Mouse (Mus musculus) cerebellum, adult 2 months (tissue): ENCODE measurements around the gene Helz2.

Experiments used
- CTCF ChIP-seq: fragments of 200-500 bp; IDR thresholded peaks from 2 replicates; pipeline ENCODE4 v1.5.1; 2011; ENCODE audit warnings: low read depth, mild to moderate bottlenecking, control low read depth, low read length, moderate library complexity, borderline replicate concordance; ENCODE audit not compliant: insufficient read depth
- POLR2A ChIP-seq: fragments of 200-500 bp; IDR thresholded peaks from 2 replicates; pipeline ENCODE4 v1.6.1; 2011; ENCODE audit warnings: low read length, control low read depth, borderline replicate concordance; ENCODE audit not compliant: insufficient read depth

DNA sequence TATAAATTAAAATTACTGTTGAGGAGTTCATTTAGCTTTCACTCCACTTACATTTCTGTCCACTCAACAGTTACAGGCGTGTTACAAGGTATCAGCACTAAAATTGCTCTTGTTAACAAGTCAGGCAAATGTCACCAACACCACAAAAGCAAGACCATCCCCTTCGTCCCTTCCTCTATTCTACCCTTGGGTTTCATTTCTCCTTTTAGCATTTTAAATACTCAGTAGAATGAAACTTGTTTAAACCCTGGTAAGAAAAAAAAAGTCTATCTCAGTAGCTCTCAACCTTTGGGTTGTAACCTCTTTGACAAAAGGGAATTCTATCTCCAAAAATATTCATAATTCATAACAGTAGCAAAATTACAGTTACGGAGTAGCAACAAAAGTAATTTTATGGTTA, 48.8 kb downstream of the Helz2 start:
- no peak for TF ChIP-seq CTCF
- TF ChIP-seq POLR2A: no peak
